Mouse (Mus musculus) forebrain, embryonic 14.5 days (tissue): ENCODE data around the gene Insl6. TPM values are rescaled to one million over a fixed set of nuclear protein-coding genes. Genes with fewer than 3 reads are reported as not detected.

ENCODE experiments used
- ATAC-seq: fragments of 200-750 bp; cut with Nextera tagmentation; 2 replicates; pipeline ENCODE4 v1.8.0; 2017; ENCODE audit warnings: mild to moderate bottlenecking, moderate library complexity
- DNase-seq: peaks from one replicate; pipeline ENCODE4 v3.0.0-alpha.2; 2015; ENCODE audit warnings: low spot score
- H3K27ac ChIP-seq: fragments of 300-500 bp; sonication (generic); 2 replicates; pipeline ENCODE4 v1.5.1; 2014; ENCODE audit warnings: low read depth, mild to moderate bottlenecking, control low read depth, low read length, moderate library complexity
- H3K27me3 ChIP-seq: fragments of 300-500 bp; sonication (generic); replicated peaks from 2 replicates; pipeline ENCODE4 v1.6.1; 2014; ENCODE audit warnings: low read length, control low read depth, mixed read lengths; ENCODE audit not compliant: control insufficient read depth, insufficient read depth
- H3K36me3 ChIP-seq: fragments of 300-500 bp; sonication (generic); 2 replicates; pipeline ENCODE4 v1.6.1; 2014; ENCODE audit warnings: low read length, control low read depth; ENCODE audit not compliant: control insufficient read depth, insufficient read depth
- H3K4me1 ChIP-seq: fragments of 300-500 bp; sonication (generic); 2 replicates; pipeline ENCODE4 v1.6.1; 2014; ENCODE audit warnings: antibody characterized with exemption, low read length, control low read depth; ENCODE audit not compliant: control insufficient read depth, insufficient read depth
- H3K4me2 ChIP-seq: fragments of 300-500 bp; sonication (generic); 2 replicates; pipeline ENCODE4 v1.6.1; 2014; ENCODE audit warnings: mild to moderate bottlenecking, control low read depth, low read length
- H3K4me3 ChIP-seq: fragments of 300-500 bp; sonication (generic); 2 replicates; pipeline ENCODE4 v1.5.1; 2014; ENCODE audit warnings: low read depth, low read length, control low read depth
- H3K9ac ChIP-seq: fragments of 300-500 bp; sonication (generic); 2 replicates; pipeline ENCODE4 v1.6.1; 2014; ENCODE audit warnings: mild to moderate bottlenecking, low read length, control low read depth, moderate library complexity
- H3K9me3 ChIP-seq: fragments of 300-500 bp; sonication (generic); replicated peaks from 2 replicates; pipeline ENCODE4 v1.6.1; 2016; ENCODE audit warnings: low read length, control low read depth, mixed read lengths; ENCODE audit not compliant: control insufficient read depth
- whole genome bisulfite sequencing: fragments of 180-500 bp; shearing (Covaris S2); extraction: QIAGEN DNeasy Blood & Tissue Kit; methylation state at CpG from one replicate; pipeline ENCODE4 v1.1.7; 2014; 5-methylcytosine and 5-hydroxymethylcytosine counted together
- polyA plus RNA-seq: library from polyadenylated mRNA; unstranded; fragments of >200 nt; fragmentation: Nextera tagmentation; extraction: Ambion mirVana; gene quantifications from 2 replicates; pipeline ENCODE4 v1.2.1, GENCODE M21; 2014

Insl6 gene
- polyA plus RNA-seq, 1 experiment from 2014 or later = 3.2 TPM

- Histone ChIP-seq H3K4me1 (no peaks in the 10 kb centered on the region; the same call in 1 of the 2 replicates), H3K4me2 (no peak overlapping the region), H3K27me3 (no peaks in the 10 kb centered on the region), H3K9me3 (no peaks in the 10 kb centered on the region), H3K27ac (no peak overlapping the region), H3K9ac (no peak overlapping the region), H3K4me3 (no peak overlapping the region), H3K36me3 (no peaks in the 10 kb centered on the region)
- WGBS = 86% methylated on average over 3 of the region's 3 CpGs
- ATAC-seq (no peak), DNase-seq (no peak)
Observed at GRCm38 (mm10) chr19:29368671-29369309, 43.6 kb upstream of the Insl6 start.

- WGBS = 80% methylated on average over 2 of the region's 2 CpGs
- no peak overlapping the region for H3K9ac ChIP-seq
- ATAC-seq = no peak
Observed at GRCm38 (mm10) chr19:29368041-29368440, 42.9 kb upstream of the Insl6 start.

GRCm38 (mm10) chr19:29366969-29367622 is 41.9 kb upstream of the Insl6 start, which contains the start of the genes Plgrkt and Cd274:
TSS of gene Plgrkt (minus strand) at chr19:29367390.
TSS of gene Cd274 (plus strand) at chr19:29367455.
- DNase-seq (peak; percentile 63), ATAC-seq (peak; percentile 44; the same call in 1 of the 2 replicates)
- H3K27ac ChIP-seq = no peak within 1 kb of the TSS
- no peaks in the 10 kb centered on the region for H3K36me3 ChIP-seq
- no peaks in the 10 kb centered on the region for H3K27me3 ChIP-seq
- peak within 1 kb of the TSS; percentile 65 for H3K4me2 ChIP-seq
- H3K9ac ChIP-seq = peak within 1 kb of the TSS; percentile 52
- peak within 1 kb of the TSS; percentile 34 for H3K4me3 ChIP-seq
- peaks cover 6% of the 10 kb centered on the region for H3K4me1 ChIP-seq
- WGBS = 3% methylated on average over 26 of the region's 26 CpGs
- no peaks in the 10 kb centered on the region for H3K9me3 ChIP-seq

More at GRCm38 (mm10) chr19:29368041-29368440, 42.9 kb upstream of the Insl6 start:
- no peak overlapping the region for H3K4me3 ChIP-seq
- no peak overlapping the region for H3K27ac ChIP-seq
- no peaks in the 10 kb centered on the region for H3K36me3 ChIP-seq
- no peak for DNase-seq
- no peak overlapping the region for H3K4me2 ChIP-seq
- no peaks in the 10 kb centered on the region; the same call in 1 of the 2 replicates for H3K4me1 ChIP-seq
- no peaks in the 10 kb centered on the region for H3K9me3 ChIP-seq
- no peaks in the 10 kb centered on the region for H3K27me3 ChIP-seq

GRCm38 (mm10) chr19:29366226-29366968 is 41.2 kb upstream of the Insl6 start:
- DNase-seq (no peak), ATAC-seq (no peak)
- no peaks in the 10 kb centered on the region for H3K9me3 ChIP-seq
- H3K36me3 ChIP-seq = no peaks in the 10 kb centered on the region
- H3K27ac ChIP-seq = no peak overlapping the region
- H3K4me1 ChIP-seq = peaks cover 6% of the 10 kb centered on the region
- H3K27me3 ChIP-seq = no peaks in the 10 kb centered on the region
- peak overlapping the region; percentile 52 for H3K9ac ChIP-seq
- peak overlapping the region; percentile 34 for H3K4me3 ChIP-seq
- peak overlapping the region; percentile 65 for H3K4me2 ChIP-seq
- WGBS = 59% methylated on average over 20 of the region's 20 CpGs

GRCm38 (mm10) chr19:29365105-29365504 is 39.9 kb upstream of the Insl6 start:
- Histone ChIP-seq H3K27ac (no peak overlapping the region), H3K36me3 (no peaks in the 10 kb centered on the region), H3K4me2 (no peak overlapping the region), H3K4me3 (no peak overlapping the region), H3K4me1 (peaks cover 15% of the 10 kb centered on the region), H3K27me3 (no peaks in the 10 kb centered on the region), H3K9ac (no peak overlapping the region), H3K9me3 (no peaks in the 10 kb centered on the region)
- ATAC-seq = no peak
- WGBS = 24% methylated on average over 3 of the region's 3 CpGs
- DNase-seq = no peak

- H3K27me3 ChIP-seq = no peaks in the 10 kb centered on the region
- H3K36me3 ChIP-seq = peaks cover 2% of the 10 kb centered on the region; the same call in 1 of the 2 replicates
- no peak overlapping the region for H3K4me2 ChIP-seq
- ATAC-seq = no peak
- H3K4me3 ChIP-seq = no peak overlapping the region
- H3K9me3 ChIP-seq = no peaks in the 10 kb centered on the region
- H3K27ac ChIP-seq = no peak overlapping the region
- no peak for DNase-seq
- WGBS = 82% methylated on average over 5 of the region's 5 CpGs
- H3K4me1 ChIP-seq = peaks cover 15% of the 10 kb centered on the region
- no peak overlapping the region for H3K9ac ChIP-seq
Observed at GRCm38 (mm10) chr19:29364076-29364475, 38.9 kb upstream of the Insl6 start.

- H3K4me3 ChIP-seq = no peak overlapping the region
- H3K9me3 ChIP-seq = no peaks in the 10 kb centered on the region
- peaks cover 15% of the 10 kb centered on the region for H3K4me1 ChIP-seq
- DNase-seq = no peak
- peaks cover 7% of the 10 kb centered on the region; the same call in 1 of the 2 replicates for H3K36me3 ChIP-seq
- H3K27ac ChIP-seq = no peak overlapping the region
- WGBS = 95% methylated on average over 7 of the region's 7 CpGs
- no peak for ATAC-seq
- no peaks in the 10 kb centered on the region for H3K27me3 ChIP-seq
- no peak overlapping the region for H3K4me2 ChIP-seq
- H3K9ac ChIP-seq = no peak overlapping the region
Observed at GRCm38 (mm10) chr19:29363557-29363956, 38.4 kb upstream of the Insl6 start.

GRCm38 (mm10) chr19:29362173-29362930 is 37.2 kb upstream of the Insl6 start:
- 48% methylated on average over 13 of the region's 13 CpGs for WGBS
- Histone ChIP-seq H3K9ac (peak overlapping the region; percentile 71), H3K9me3 (no peaks in the 10 kb centered on the region), H3K36me3 (peaks cover 16% of the 10 kb centered on the region; the same call in 1 of the 2 replicates), H3K4me3 (peak overlapping the region; percentile 47), H3K4me2 (peak overlapping the region; percentile 62), H3K4me1 (peaks cover 15% of the 10 kb centered on the region), H3K27me3 (no peaks in the 10 kb centered on the region), H3K27ac (no peak overlapping the region)
- DNase-seq (no peak), ATAC-seq (peak; percentile 21; the same call in 1 of the 2 replicates)
